Comparison of ENCODE assay signal across 8 mouse cellular contexts in genomic region chr2:132020991-132021541, GRCm38 (mm10). TPM values are rescaled to one million over a fixed set of nuclear protein-coding genes. Genes with fewer than 3 reads are reported as not detected.
DNase-seq lines count a peak whose midpoint lies in the region; ATAC-seq lines count a peak whose summit lies in the region.

No protein-coding gene starts in this region.

- H3K4me2 ChIP-seq in neural tube, embryonic 13.5 days: no peak overlapping the region
- peak overlapping the region; percentile 11; the same call in 1 of the 2 replicates for H3K4me2 ChIP-seq in heart, embryonic 15.5 days

- H3K9ac ChIP-seq in neural tube, embryonic 13.5 days: 0 out of 2 replicates have a peak overlapping the region, but pooled peaks have one; percentile 17
- no peak overlapping the region for H3K9ac ChIP-seq in heart, embryonic 15.5 days

- H3K27ac ChIP-seq in neural tube, embryonic 13.5 days (replicated peaks): peak overlapping the region; percentile 13; the same call in 1 of the 2 replicates
- peak overlapping the region; percentile 71 for H3K27ac ChIP-seq in heart, embryonic 15.5 days

- peaks cover 36% of the 10 kb centered on the region for H3K4me1 ChIP-seq in neural tube, embryonic 13.5 days (replicated peaks)
- peaks cover 40% of the 10 kb centered on the region for H3K4me1 ChIP-seq in heart, embryonic 15.5 days (replicated peaks)

- H3K36me3 ChIP-seq in neural tube, embryonic 13.5 days: no peaks in the 10 kb centered on the region
- H3K36me3 ChIP-seq in heart, embryonic 15.5 days: no peaks in the 10 kb centered on the region

- no peak for ATAC-seq in neural tube, embryonic 13.5 days (ENCODE audit: low read depth)
- ATAC-seq in heart, embryonic 15.5 days (replicated peaks; ENCODE audit: insufficient number of reproducible peaks, insufficient read depth, low FRiP score, low read depth): 0 out of 2 replicates have a peak, but pooled peaks have one; percentile 29

- 68% methylated on average over 5 of the region's 5 CpGs for WGBS in neural tube, embryonic 13.5 days
- WGBS in heart, embryonic 15.5 days: 39% methylated on average over 5 of the region's 5 CpGs

- H3K4me3 ChIP-seq in neural tube, embryonic 13.5 days: no peak overlapping the region
- no peak overlapping the region for H3K4me3 ChIP-seq in heart, embryonic 15.5 days

- DNase-seq in neural tube, embryonic 10.5 days (ENCODE audit: extremely low spot score, low spot score): no peak
- peak; percentile 75 for DNase-seq in lung, postnatal 36 days
- DNase-seq in thymus, postnatal 14 days: peak; percentile 85
- no peak for DNase-seq in ovary, adult 18-20 months (ENCODE audit: low spot score)
- no peak for DNase-seq in gastrocnemius, adult 18-20 months (ENCODE audit: low spot score)
- DNase-seq in gastrocnemius, postnatal 4 days (ENCODE audit: low spot score in 2 of 2): no peak

- no peaks in the 10 kb centered on the region for H3K27me3 ChIP-seq in neural tube, embryonic 13.5 days
- H3K27me3 ChIP-seq in heart, embryonic 15.5 days: no peaks in the 10 kb centered on the region

- no peaks in the 10 kb centered on the region for H3K9me3 ChIP-seq in neural tube, embryonic 13.5 days
- no peaks in the 10 kb centered on the region for H3K9me3 ChIP-seq in heart, embryonic 15.5 days (replicated peaks)

RNA-seq across cellular contexts. Expression of gene Rassf2, which starts 9.0 kb away (rescaled TPM):
- 23.4 and 24.8 TPM in 2 replicates for polyA plus RNA-seq in neural tube, embryonic 13.5 days (2015; fragmentation: Nextera tagmentation; extraction: Ambion mirVana)
- 9.2 and 13.9 TPM in 2 replicates for polyA plus RNA-seq in heart, embryonic 15.5 days (2015; fragmentation: Nextera tagmentation; extraction: Ambion mirVana)
- total RNA-seq in gastrocnemius, adult 18-20 months (2021): 1 to 10 TPM; 4.3 to 5.1 TPM
- 10 to 100 TPM; 31.6 to 32.5 TPM for total RNA-seq in gastrocnemius, postnatal 4 days (2021)

Comparison
In these comparisons a context has a peak if more than half of its experiments do, and no peak if none do; other contexts are left out.
1. RNA of gene Rassf2, which starts 9.0 kb away (total RNA-seq): 31.6 to 32.5 TPM in gastrocnemius, postnatal 4 days; 4.3 to 5.1 TPM in gastrocnemius, adult 18-20 months; every median in the first group is over 4 times any median in the second.
2. DNase-seq: peak in lung, postnatal 36 days (single experiment) and thymus, postnatal 14 days (single experiment); none in neural tube, embryonic 10.5 days (single experiment), ovary, adult 18-20 months (single experiment), gastrocnemius, adult 18-20 months (single experiment) and gastrocnemius, postnatal 4 days (0 of 2).